Mouse (Mus musculus) bone marrow, adult 2 months (tissue): ENCODE data around the gene Ccdc149. TPM values are rescaled to one million over a fixed set of nuclear protein-coding genes. Genes with fewer than 3 reads are reported as not detected.

Experiments used
- H3K27ac ChIP-seq: fragments of 200-500 bp; 2 replicates; pipeline ENCODE4 v1.5.1; 2012; ENCODE audit warnings: low read depth, mild to moderate bottlenecking, control low read depth, inconsistent platforms, low read length; ENCODE audit not compliant: control insufficient read depth, poor library complexity, insufficient read depth
- H3K4me1 ChIP-seq: fragments of 200-500 bp; 2 replicates; pipeline ENCODE4 v1.6.1; 2011; ENCODE audit warnings: low read length; ENCODE audit not compliant: control insufficient read depth, insufficient read depth
- H3K4me3 ChIP-seq: fragments of 200-500 bp; replicated peaks from 2 replicates; pipeline ENCODE3; 2011; ENCODE audit warnings: mild to moderate bottlenecking, low read depth, low read length, control low read depth; ENCODE audit not compliant: control insufficient read depth
- CTCF ChIP-seq: fragments of 200-500 bp; IDR thresholded peaks from 2 replicates; pipeline ENCODE4 v1.5.1; 2011; ENCODE audit warnings: low read length, control low read depth; ENCODE audit not compliant: control insufficient read depth, insufficient read depth
- POLR2A ChIP-seq: fragments of 200-500 bp; IDR thresholded peaks from 2 replicates; pipeline ENCODE4 v1.6.1; 2011; ENCODE audit warnings: low read depth, mild to moderate bottlenecking, control low read depth, low read length, borderline replicate concordance; ENCODE audit not compliant: control insufficient read depth
- WGBS: fragments of 180-500 bp; shearing (Covaris S2); methylation state at CpG from one replicate; pipeline ENCODE4 v1.1.7; 2018; 5-methylcytosine and 5-hydroxymethylcytosine counted together
- polyA plus RNA-seq: library from polyadenylated mRNA; stranded (reverse); fragments of >200 nt; gene quantifications from 2 replicates; pipeline ENCODE4 v1.2.4, GENCODE M21; 2011; ENCODE audit warnings: low replicate concordance; ENCODE audit not compliant: missing spikeins, insufficient read depth, insufficient read length

The Ccdc149 gene
- polyA plus RNA-seq, 1 experiment: not detected

GRCm38 (mm10) chr5:52462447-52462846 lies 8.9 kb downstream of the Ccdc149 start:
- WGBS: 43% methylated on average over 2 of the region's 2 CpGs
- Histone ChIP-seq H3K4me1 (peaks cover 4% of the 10 kb centered on the region; the same call in 1 of the 2 replicates), H3K4me3 (no peak overlapping the region), H3K27ac (no peak overlapping the region)
- TF ChIP-seq CTCF (no peak), POLR2A (no peak)

DNA sequence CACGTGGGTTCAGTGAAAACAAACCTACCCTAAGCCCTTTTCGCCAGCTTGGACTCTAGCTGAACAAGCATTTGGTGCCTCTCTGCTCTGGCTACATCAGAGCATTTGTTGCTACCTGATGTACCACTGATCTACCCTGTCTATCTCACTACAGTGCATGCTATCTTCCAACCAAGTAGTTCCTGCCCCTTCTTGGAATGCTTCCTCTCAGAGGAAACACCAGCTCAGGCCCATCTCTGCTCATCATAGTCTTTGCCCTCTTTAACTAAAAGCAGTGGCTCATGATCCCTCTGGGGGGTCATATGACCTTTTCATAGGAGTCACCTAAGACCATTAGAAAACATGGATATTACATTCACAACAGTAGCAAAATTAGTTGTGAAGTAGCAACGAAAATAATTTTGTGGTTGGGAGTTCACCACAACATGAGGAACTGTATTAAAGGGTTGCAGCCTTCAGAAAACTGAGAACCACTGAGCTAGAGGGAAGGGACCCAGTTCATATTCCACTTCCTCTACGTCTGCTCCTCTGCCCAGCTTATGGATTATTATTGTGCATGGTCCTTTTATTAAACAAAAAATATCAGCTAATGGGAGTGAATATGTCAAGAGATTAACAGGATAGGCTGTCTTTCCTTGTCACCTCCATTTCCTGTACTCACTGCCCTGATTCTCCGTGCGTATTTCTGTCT lies 9.7 kb downstream of the Ccdc149 start:
- TF ChIP-seq CTCF (no peak), POLR2A (no peak)
- WGBS: 35% methylated on average over 6 of the region's 6 CpGs
- peaks cover 4% of the 10 kb centered on the region; the same call in 1 of the 2 replicates for H3K4me1 ChIP-seq
- no peak overlapping the region for H3K4me3 ChIP-seq
- no peak overlapping the region for H3K27ac ChIP-seq

DNA sequence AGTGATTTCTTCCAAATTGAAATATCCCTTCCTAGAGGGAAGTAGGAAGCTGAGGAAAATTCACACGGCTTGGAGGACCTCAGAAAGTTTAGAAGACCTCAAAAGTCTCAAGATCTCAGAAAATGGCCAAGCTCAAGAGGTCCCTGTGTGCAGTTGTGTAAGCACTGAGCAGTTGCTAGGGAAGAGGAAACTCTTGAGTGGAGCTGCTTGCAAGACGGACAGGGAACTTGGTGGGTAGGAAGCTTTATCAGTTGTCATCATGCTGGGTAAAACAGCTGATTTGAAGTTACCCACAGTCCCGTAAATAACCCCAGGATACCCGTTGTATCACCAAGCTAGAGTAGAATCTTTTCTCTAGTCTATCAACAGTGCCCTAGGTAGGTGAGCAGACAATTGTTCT lies 12.0 kb downstream of the Ccdc149 start:
- TF ChIP-seq POLR2A (no peak), CTCF (no peak)
- H3K4me1 ChIP-seq: peaks cover 4% of the 10 kb centered on the region; the same call in 1 of the 2 replicates
- H3K4me3 ChIP-seq: no peak overlapping the region
- WGBS: 12% methylated on average over 4 of the region's 4 CpGs
- no peak overlapping the region for H3K27ac ChIP-seq

DNA sequence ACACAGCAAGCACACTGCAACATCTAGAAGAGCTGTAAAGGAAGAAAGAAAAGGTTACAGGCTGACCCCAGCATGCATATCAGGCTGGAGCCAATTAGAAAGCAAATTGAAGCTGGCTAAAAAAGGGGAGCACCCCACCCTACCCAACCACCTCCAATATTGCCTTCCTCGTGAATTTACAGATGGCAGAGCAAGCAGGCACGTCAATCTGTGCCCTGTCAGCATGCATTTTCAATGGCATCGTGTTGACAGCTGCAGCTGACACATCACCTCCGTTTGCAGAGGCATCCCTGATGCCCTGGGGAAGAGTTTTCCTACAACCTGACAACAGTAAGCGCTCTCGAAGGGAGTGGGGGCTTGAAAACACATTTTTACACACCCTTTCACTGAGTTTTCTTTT lies 14.2 kb downstream of the Ccdc149 start:
- 82% methylated on average over 6 of the region's 6 CpGs for WGBS
- no peak overlapping the region for H3K27ac ChIP-seq
- TF ChIP-seq POLR2A (no peak), CTCF (no peak)
- H3K4me1 ChIP-seq: peaks cover 4% of the 10 kb centered on the region; the same call in 1 of the 2 replicates
- H3K4me3 ChIP-seq: no peak overlapping the region

DNA sequence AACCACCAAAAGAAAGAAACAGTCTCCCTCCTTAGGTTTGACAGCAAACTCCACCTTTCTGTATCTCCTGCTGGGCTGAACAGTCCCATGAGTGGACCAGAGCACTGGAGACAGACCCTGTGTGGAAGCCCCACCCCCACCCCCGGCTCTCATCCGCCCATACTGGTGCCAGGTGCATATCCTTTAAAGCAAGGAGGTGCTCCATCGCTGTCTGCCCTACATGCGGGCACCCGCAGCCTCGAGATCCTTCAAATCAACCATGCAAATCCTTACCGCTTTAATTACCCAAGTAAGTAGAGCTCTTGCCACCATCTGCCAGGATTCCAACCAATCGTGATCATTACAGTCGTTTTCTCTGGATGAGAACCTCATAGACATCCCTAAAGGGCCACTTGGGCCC lies 20.5 kb downstream of the Ccdc149 start:
- H3K27ac ChIP-seq: no peak overlapping the region
- H3K4me1 ChIP-seq: no peaks in the 10 kb centered on the region; the same call in 1 of the 2 replicates
- TF ChIP-seq POLR2A (no peak), CTCF (no peak)
- WGBS: 84% methylated on average over 9 of the region's 9 CpGs
- no peak overlapping the region for H3K4me3 ChIP-seq

DNA sequence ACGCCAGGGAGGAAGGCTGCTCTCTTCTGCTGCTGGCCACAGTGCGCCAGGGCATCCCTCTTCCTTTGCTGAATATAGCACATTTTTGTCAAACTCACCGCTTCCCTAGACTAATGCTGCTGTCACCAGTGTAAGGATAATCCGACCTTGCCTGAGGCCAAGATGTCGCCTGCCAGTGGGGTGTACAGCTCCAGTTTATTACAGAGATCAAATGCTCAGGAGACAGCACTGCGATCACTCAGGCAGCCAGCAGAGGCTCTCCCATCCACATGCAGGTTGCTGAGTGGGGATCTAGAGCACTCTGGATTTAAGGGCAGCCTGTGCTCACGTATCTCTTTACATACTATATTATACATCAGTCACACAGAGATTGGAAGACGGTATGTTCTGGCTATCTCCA lies 22.1 kb downstream of the Ccdc149 start:
- 82% methylated on average over 8 of the region's 8 CpGs for WGBS
- Histone ChIP-seq H3K4me1 (no peaks in the 10 kb centered on the region; the same call in 1 of the 2 replicates), H3K27ac (no peak overlapping the region), H3K4me3 (no peak overlapping the region)
- TF ChIP-seq POLR2A (no peak), CTCF (no peak)

- TF ChIP-seq CTCF (no peak), POLR2A (no peak)
- no peak overlapping the region for H3K4me3 ChIP-seq
- no peaks in the 10 kb centered on the region; the same call in 1 of the 2 replicates for H3K4me1 ChIP-seq
- 85% methylated on average over 11 of the region's 11 CpGs for WGBS
- H3K27ac ChIP-seq: no peak overlapping the region
Measured at GRCm38 (mm10) chr5:52440278-52440677, 31.0 kb downstream of the Ccdc149 start.

DNA sequence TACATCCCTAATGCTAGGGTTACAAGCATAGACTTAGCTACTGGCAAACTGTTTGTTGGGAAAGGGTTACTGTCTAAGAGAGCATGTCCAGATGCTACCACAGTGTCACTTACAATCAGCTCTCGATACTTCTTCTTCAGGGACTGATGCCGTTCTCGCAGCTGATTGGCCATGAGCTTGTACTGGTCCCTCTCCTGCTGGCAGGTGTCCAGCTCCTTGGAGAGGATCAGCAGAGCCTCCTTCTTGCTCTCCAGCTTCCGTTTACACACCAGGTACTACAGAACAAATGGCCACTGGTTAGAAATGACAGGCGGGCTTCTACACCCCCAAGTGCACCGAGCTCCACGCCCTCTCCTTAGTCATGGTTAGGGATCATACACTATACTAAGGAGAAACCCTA lies 32.4 kb downstream of the Ccdc149 start:
- Histone ChIP-seq H3K27ac (no peak overlapping the region), H3K4me1 (no peaks in the 10 kb centered on the region; the same call in 1 of the 2 replicates), H3K4me3 (no peak overlapping the region)
- TF ChIP-seq POLR2A (no peak), CTCF (no peak)
- WGBS: 84% methylated on average over 7 of the region's 7 CpGs

DNA sequence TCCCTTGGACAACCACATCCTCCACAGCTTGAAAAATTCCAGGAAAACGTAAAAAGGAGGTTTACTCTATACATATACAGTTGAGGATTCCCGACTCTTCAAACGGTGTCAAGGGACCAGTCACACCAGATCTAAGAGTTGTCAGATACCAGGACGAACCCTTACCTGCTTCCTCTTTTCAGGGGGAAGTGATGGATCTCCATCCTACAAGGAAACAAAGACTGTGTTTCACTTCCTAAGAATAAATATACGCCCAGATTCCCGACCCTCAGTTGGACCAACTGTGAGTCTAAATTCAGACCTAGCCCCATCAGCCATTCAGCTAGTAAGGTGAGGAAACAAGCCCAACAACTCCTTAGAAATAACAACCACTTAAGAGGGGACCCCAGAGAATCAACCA lies 35.8 kb downstream of the Ccdc149 start:
- TF ChIP-seq CTCF (no peak), POLR2A (no peak)
- H3K27ac ChIP-seq: no peak overlapping the region
- WGBS: 71% methylated on average over 6 of the region's 6 CpGs
- H3K4me1 ChIP-seq: no peaks in the 10 kb centered on the region; the same call in 1 of the 2 replicates
- H3K4me3 ChIP-seq: no peak overlapping the region
